Mouse (Mus musculus): ENCODE data around the gene Creb3l2. TPM values are rescaled to one million over a fixed set of nuclear protein-coding genes. Genes with fewer than 3 reads are reported as not detected.

The Creb3l2 gene
- total RNA-seq, 2 experiments from 2014 or later, result 6.7 to 8.1 TPM

DNA sequence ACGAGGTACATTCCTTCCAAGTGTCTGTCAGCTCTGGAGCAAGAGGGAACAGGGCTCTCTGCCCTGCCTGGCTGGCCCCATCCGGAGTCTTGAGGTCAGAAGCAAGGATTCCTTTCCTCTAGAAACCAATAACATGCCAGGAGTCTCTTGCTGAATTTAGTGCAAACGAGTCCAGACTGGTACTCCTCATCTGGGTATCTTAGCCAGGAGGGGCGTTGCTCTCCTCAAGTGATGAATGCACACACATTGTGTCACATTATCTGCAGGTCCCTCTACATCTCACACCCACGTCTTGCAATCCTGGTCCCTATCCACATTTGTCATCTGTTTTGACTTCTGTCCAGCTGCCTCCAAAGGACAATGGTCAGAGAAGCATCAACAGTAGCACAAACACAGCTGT lies 94.3 kb downstream of the Creb3l2 start:
- intact Hi-C loops (cut with DNase I), result no loop called here
- no peak for DNase-seq (ENCODE audit: low spot score in 2 of 2)

DNA sequence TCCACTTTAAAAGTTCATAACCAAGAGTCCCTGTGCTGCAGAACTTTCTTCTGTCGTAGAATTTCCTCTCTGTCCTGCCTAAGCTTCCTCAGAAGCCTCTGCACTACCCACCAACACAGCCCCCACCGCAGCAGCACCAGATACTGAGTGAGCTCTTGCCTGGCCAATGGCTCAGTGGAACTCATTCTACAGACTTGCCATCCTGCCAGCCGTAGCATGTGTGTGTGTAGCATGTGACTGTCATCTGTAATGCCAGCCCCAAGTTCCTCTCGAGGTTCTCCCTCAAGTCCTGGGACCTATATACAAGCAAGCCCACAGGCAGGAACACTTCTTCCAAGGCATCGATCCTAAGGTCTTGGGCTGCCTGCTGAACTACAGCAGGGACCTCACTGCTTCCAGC lies 103.9 kb downstream of the Creb3l2 start:
- intact Hi-C loops (cut with DNase I), result no loop called here
- DNase-seq (ENCODE audit: low spot score in 2 of 2), result no peak

DNA sequence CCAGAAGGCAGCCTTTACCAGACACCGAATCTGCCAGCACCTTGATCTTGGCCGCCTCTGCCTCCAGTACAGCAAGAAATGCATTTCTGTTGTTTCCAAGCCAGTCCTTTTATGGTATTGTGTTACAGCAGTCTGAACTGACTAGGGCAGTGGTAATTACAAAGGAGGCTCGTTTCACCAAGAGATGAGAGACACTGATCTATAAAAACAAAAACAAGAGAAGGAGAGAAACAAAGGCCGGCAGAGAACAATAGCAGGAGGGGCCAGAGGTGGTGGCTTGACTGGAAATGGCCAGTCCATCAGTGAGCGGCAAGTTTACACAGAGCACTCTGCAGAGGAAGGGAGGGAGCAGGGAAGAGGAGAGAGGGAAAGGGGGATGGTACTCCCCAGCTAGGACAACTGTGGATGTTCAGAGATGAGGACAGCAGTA lies 105.1 kb downstream of the Creb3l2 start:
- intact Hi-C loops (cut with DNase I), result no loop called here
- DNase-seq (ENCODE audit: low spot score in 2 of 2), result no peak

DNA sequence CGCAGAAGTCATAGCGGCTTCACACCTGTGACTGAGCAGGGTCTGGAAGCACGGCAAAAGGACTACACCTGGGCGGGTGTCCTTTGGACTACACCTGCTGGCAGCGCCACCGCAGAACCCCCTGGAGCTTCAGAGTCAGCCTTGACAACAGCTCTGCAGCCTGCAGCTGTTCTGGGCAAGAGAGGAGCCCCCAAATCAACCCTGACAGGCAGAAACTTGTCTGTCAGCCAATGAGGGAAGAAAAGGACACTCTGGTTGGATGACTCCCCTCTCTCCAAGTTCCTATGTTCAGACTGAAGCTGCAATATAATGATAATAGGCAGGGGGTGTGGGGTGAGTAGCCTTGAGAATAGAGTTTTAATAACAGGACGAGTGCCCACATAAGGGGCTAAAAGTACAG lies 105.6 kb downstream of the Creb3l2 start:
- intact Hi-C loops (cut with DNase I), result no loop called here
- no peak for DNase-seq (ENCODE audit: low spot score in 2 of 2)

DNA sequence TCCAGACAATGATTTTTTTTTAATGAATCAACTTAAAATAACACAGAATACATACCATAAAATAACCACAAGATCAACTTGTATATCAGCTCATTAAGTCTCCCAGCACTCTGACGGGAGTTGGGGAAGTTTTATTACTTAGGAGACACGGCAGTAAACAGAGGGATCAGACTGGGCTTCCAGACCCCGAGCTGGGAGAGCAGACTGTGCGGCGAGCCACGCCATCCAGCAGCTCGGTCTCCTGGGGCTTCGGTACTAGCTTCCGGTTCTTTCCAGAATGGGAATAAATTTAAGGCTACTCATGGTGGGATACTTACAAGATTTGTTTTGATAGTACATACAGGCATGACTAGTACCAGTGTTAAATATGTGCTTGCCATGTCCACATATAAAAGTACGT lies 109.1 kb downstream of the Creb3l2 start:
- intact Hi-C loops (cut with DNase I), result no loop called here
- no peak for DNase-seq (ENCODE audit: low spot score in 2 of 2)

DNA sequence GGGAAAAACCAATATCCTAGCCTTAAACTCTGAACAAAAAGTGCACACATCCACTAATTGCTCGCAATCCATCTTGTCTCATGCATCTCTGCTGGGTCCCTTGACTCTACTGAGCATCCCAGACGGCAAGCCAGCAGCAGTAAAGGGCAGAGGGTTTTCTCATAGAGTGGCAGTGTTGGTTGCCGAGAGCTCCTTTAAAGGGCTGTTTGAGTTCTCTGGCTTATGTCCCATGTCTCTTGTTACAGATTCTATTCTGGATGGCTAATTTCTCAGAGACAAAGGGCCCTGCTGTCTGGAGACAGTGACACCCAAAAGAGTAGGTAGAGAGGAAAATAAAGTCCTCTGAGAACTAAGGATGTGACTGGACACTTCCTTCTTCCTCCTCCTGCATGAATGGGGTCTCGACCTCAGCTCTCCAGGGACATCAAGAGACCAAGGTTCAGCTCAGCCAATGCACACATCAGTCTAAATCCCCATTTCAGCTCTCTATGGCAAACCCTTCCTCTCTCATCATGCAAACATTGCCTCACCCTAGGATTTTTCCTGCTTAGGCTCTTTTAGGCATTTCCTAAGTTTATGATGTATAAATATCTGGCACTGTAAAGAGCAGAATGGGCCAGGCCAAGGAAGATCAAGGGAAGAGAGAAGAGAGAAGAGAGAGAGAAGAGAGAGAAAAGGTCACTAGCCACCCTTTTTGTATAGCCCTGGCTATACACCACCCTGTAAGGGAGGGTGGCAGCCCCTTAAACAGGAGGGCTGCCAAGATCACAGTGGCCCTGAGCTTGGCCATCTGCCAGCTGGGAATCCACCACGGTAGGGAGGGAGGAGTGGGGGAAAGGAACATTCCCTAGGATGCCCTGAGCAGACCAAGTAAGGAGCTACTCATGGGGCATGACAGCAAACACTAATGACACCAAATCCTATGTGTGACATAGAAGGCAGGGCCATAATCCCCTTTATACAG lies 111.8 kb downstream of the Creb3l2 start:
- intact Hi-C loops (cut with DNase I), result no loop called here
- DNase-seq (ENCODE audit: low spot score in 2 of 2), result no peak

DNA sequence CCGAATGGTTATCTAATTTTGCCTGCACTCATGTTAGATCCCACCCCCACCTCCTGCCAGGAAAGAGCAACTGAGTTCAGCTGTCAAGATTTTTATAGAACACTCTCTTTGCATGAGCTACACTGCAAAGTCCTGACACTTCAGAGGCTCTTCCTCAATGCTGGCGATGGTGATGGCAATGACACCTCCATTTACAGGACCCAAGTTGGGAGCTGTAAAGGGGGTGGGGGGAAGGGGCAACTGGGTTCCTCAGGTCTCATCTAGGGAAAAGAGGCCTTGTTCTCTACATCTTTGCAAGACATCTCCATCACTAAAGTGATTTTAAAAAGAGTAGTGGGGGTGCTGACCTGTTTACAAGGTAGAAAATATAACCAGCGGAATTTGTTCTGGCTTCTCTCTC lies 112.6 kb downstream of the Creb3l2 start:
- intact Hi-C loops (cut with DNase I), result no loop called here
- DNase-seq (ENCODE audit: low spot score in 2 of 2), result no peak

DNA sequence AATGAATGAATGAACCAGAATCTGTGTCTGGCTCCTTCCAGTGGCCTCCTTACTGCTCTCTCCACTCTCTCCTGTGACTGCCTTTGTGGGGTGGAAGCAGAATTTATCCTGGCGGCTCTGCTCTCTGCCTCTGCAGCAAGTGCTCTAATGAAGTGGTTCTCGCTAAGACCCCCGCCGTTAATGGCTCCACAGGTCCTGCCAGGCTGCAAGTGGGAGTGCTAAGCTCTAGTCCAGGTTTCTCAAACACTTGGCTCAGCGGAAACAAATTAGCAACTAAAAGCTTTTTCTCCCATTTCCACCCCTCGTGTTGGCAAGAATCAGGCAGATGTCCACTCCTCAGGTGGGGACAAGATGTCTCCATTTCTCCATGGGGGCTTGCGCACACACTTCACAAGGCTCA lies 113.3 kb downstream of the Creb3l2 start:
- intact Hi-C loops (cut with DNase I), result no loop called here
- no peak for DNase-seq (ENCODE audit: low spot score in 2 of 2)

DNA sequence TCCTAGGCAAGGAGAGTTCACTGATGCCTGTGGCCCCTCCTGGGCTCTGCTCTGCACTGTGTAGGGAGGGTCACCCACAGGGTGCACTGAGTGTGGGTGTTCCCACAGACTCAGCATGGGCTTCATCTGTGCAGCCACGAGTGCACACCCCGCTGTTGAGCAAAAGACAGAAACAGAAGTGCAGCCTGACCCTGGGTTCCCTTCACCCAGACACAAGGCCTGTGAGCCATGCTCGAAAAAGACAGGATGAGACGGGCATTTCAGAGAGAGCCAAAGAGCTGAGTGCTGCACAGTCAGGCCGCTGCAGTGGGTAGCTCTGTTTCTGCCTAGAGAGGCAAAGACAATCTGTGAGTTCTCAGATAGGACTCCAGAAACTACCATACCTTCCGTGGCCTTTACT lies 114.4 kb downstream of the Creb3l2 start:
- intact Hi-C loops (cut with DNase I), result no loop called here
- no peak for DNase-seq (ENCODE audit: low spot score in 2 of 2)

DNA sequence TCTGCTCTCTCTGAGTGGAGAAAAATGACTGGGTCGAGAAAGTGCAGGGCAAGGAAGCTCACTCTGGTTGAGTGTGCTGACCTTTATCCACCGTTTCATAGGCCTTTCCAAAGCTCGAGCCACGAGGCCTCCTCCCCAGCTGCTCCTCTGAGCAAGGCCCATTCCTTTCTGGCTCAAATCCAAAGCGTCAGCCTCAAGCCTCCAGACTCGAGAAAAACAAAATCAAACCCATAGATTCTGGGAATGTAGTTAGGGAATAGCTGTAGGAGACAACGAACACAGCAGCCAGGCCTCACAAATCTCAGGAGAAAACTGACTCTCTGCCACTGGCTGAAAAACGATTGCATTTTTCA lies 115.4 kb downstream of the Creb3l2 start:
- no peak for DNase-seq (ENCODE audit: low spot score in 2 of 2)
- intact Hi-C loops (cut with DNase I), result no loop called here

DNA sequence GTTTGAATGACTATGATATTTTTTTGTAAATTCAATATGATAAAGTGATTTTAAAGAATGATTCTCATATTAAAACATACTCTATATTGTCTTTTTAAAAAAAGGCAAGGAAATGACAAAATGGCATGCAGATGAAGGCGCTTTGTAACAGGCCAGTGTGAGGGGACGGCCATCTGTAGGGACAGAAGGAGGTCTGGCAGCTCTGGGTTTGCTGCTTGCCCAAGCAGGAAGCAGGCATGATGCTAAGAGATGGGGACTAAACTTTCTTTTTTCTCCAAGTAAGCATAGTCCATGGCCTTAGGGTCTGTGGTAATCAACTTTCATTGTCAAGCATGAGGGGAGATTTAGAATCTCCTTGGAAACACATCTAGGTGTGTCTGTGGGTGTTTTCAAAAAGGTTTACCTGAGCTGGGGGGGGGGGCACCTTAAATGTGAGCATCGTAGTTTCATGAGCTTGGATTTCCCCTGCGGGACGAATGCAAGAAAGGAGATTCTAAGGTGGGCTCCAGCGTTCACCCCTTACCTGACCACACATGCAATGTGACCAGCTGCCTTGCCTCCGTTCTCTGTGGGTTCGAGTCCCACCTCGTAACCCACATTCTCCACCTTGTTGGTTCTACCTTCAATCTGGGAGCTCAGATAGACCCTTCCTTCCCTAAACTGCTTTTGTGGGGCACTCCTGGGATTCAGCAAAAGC lies 115.9 kb downstream of the Creb3l2 start:
- intact Hi-C loops (cut with DNase I), result no loop called here
- DNase-seq (ENCODE audit: low spot score in 2 of 2), result no peak

DNA sequence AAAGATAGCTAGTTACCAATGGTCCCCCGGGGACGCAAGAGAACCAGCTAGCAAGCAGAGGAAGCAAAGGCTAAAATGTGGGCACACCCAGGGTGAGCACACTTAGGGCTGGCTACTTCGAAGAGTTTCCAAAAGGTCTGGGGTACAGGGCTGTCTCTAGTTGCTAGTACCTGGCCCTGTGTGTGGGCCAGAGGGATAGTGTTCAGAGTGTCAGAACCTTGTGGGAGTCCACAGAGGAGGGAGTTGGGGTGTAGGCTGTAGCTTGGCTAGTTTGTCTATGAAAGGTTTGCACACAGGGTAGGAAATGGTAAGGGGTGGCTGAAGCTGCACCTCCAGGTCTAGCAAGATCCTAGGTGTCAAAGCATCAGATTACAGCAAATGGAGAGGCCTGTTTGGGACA lies 116.9 kb downstream of the Creb3l2 start:
- intact Hi-C loops (cut with DNase I), result no loop called here
- DNase-seq (ENCODE audit: low spot score in 2 of 2), result no peak

DNA sequence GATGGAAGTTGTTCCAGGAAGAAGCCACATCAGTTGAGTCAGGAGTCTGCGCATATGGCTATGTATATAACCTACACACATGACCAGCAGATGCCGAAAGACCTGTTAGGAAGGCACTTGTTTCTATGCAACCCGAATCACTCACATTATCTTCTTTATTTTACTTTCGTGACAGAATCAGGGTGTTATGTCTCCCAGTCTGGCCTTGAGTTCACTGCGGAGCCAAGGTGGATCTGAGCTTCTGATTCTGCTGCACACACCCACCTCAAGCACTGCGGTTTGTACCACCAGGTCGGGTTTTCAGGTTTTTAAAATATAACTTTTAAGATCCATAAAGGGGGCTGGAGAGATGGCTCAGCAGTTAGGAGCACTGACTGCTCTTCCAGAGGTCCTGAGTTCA lies 119.3 kb downstream of the Creb3l2 start:
- intact Hi-C loops (cut with DNase I), result no loop called here
- DNase-seq (ENCODE audit: low spot score in 2 of 2), result no peak

DNA sequence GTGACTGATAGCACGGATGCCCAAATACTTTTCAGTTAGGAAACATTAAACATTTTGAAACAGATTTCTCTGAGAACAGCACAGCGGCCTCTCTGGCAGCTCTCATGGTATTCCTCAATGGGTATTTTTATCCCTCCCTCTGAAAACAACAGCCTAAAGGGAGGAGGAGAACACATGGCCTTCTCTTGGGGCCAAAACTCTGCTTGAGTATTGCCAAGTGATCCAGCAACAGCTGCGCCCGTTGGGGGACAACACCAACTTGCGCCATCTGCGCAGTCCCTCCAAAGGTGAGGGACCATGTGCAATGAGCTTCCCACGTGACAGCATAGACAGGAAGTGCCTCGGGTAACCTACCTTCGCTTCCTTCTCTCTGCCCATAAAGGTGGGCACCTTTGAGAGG lies 119.9 kb downstream of the Creb3l2 start:
- intact Hi-C loops (cut with DNase I), result no loop called here
- DNase-seq (ENCODE audit: low spot score in 2 of 2), result peak; percentile 47 to 56

DNA sequence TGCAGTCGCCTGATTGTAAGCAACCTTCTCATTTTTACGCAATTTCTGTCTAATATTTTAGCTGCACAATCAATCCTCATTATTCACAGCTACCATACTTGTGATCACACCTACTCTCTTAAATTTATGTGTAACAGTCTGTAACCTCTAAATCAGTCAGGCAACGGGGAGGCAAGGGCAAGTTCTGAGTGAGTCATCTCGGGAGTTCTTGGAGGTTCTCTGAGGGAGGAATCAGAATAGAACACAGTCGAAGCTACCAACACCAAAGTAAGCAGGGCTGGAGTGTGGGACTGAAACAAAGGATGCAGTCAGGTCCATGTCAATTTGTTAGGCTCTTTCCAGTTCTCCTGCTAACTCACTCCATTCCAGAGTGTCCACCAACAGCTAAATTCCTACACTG lies 124.0 kb downstream of the Creb3l2 start:
- no peak for DNase-seq (ENCODE audit: low spot score in 2 of 2)
- intact Hi-C loops (cut with DNase I), result no loop called here

DNA sequence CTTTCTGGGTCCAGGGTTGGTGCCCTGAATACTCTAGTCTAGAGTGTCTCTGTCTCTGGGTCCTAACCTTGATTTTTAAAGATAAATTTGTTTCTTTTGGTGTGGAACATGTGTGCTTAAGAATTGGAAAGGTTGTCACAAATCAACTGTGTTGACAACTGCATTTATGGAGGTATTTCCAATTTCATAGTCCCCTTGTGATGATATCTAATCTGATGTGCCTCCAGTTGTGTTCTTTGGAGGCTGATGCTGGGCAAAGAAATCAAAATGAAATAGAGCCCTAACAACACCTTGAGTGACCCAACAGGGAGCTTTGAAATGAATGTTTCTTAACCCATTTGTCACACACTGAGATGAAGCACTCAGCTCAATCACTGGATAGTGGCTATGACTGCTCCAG lies 126.5 kb downstream of the Creb3l2 start:
- no peak for DNase-seq (ENCODE audit: low spot score in 2 of 2)
- intact Hi-C loops (cut with DNase I), result no loop called here

DNA sequence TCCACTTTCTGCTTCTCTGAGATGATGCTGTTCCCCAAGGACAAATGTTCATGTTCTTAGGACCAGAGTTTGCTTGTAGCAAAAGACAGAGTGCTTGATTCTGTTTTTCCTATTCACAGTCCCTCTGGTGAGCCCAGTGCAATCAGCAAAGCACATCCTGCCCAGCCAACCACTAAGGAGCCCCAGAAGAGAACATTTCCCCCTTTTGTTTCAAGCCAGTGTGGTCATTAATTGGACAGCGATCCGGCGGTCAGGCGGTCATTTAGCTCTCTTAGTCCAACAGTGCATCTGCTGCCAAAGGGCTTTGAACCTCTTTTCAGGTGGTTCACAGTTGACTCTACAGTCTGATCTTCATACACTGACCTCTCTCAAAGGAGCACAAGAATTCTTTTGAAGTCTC lies 131.3 kb downstream of the Creb3l2 start:
- intact Hi-C loops (cut with DNase I), result no loop called here
- no peak for DNase-seq (ENCODE audit: low spot score in 2 of 2)

DNA sequence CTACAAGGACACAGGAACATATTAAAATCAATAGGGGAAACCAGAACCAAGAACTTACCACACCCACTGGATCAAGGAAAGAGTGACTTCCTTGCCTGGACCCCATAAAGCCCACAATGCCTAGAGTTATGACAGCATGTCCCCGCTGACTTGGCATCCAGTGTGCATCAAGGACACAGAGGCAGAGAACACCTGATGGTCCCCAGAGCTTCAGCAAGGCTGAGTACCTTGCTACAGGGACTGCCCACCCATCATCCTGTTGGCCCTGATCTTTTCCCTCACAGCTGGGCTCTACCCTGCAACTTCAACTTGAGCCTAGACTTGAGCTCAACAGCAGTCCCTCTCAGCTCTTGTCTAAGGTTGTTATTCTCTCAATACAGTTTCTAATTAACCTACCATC lies 135.3 kb downstream of the Creb3l2 start:
- DNase-seq (ENCODE audit: low spot score in 2 of 2), result no peak
- intact Hi-C loops (cut with DNase I), result no loop called here

DNA sequence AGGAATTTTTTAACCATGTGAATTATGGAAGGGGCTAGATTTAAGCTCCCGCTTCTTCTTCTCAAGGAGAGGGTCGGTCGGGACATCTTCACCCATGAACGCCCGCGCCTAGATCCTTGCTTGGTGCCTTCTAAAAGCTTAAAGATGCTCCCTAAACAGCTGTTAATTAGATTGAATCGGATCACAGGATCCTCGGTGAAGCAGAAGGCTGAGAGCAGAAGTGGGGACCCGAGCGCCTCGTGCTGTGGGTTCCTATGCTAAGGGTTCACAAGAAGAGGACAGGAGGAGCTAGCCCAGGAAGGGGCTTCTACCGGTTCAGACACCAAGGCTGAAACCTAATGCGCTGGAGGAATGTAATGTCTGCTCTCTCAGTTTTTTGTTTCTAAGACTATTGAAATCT lies 141.5 kb downstream of the Creb3l2 start:
- no peak for DNase-seq (ENCODE audit: low spot score in 2 of 2)

DNA sequence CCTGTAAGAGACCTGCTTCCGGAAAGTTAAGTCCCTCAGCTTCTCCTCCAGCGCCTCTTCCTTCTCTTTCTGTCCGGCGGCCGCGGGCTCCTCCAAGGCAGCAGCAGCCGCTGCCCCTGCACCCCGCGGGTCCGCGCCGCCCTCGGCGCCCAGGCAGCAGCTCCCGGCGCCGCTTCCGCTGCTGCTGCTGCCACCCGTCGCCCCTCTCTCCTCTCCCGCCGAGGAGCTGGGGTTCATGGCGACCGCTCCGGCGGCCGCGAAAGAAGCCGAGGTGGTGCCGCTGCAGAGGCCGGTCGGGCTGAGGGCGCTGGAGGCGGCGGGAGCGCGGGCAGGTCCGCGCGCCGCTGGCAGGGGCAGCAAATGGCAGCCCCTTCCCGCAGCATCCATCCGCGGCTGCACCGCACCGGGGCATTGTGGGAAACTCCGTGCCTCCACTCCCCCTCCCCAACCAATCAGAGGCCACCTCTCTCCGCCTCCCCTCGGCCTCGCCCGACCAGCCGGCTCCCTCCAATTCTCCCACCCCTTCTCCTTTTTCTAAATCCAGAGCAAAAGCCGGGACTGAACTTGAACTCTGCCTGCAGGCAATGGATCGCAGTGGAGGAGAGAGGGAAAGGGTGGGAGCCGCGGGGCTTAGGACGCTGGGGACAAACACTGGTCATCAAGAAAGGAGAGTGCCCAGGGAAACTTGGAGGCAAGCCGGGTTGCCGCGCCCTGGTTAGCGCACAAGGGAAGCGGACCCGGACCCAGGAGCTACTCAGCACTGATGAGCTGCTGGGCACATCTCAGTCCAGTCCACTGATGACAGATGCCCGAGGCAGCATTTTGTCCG lies 142.2 kb downstream of the Creb3l2 start, which contains the start of gene Dgki:
Gene Dgki, minus strand, starts transcription at position 623 of the 829 bp plus-strand sequence.
- intact Hi-C loops (cut with DNase I), result loop anchor here (2.0 kb wide), 1 partner anchor 57 kb away; no protein-coding TSS in a partner anchor
- peak; percentile 88 to 89 for DNase-seq (ENCODE audit: low spot score in 2 of 2)

More for the DNA sequence above, 141.5 kb downstream of the Creb3l2 start:
- intact Hi-C loops (cut with DNase I), result no loop called here
